Mouse (Mus musculus) hindbrain, embryonic 14.5 days (tissue): Measurements from ENCODE around the gene Cenpj. TPM values are rescaled to one million over a fixed set of nuclear protein-coding genes. Genes with fewer than 3 reads are reported as not detected.

ENCODE experiments used
- ATAC-seq: fragments of 200-750 bp; cut with Nextera tagmentation; 2 replicates; pipeline ENCODE4 v1.8.0; 2017; ENCODE audit warnings: moderate number of reproducible peaks, mild to moderate bottlenecking, moderate TSS enrichment, moderate library complexity; ENCODE audit not compliant: low FRiP score
- DNase-seq: peaks from one replicate; pipeline ENCODE4 v3.0.0-alpha.2; 2015; ENCODE audit warnings: low spot score
- H3K27ac ChIP-seq: fragments of 300-500 bp; sonication (generic); 2 replicates; pipeline ENCODE4 v1.5.1; 2014; ENCODE audit warnings: mild to moderate bottlenecking, moderate library complexity
- H3K27me3 ChIP-seq: fragments of 300-500 bp; sonication (generic); 2 replicates; pipeline ENCODE4 v1.6.1; 2014; ENCODE audit warnings: mild to moderate bottlenecking, low read length, mixed read lengths; ENCODE audit not compliant: control insufficient read depth, insufficient read depth
- H3K36me3 ChIP-seq: fragments of 300-500 bp; sonication (generic); replicated peaks from 2 replicates; pipeline ENCODE4 v1.6.1; 2014; ENCODE audit not compliant: control insufficient read depth, insufficient read depth
- H3K4me1 ChIP-seq: fragments of 300-500 bp; sonication (generic); replicated peaks from 2 replicates; pipeline ENCODE4 v1.6.1; 2014; ENCODE audit warnings: antibody characterized with exemption, low read length, mixed read lengths; ENCODE audit not compliant: control insufficient read depth, insufficient read depth
- H3K4me2 ChIP-seq: fragments of 300-500 bp; sonication (generic); replicated peaks from 2 replicates; pipeline ENCODE4 v1.6.1; 2014; ENCODE audit warnings: mild to moderate bottlenecking, moderate library complexity
- H3K4me3 ChIP-seq: fragments of 300-500 bp; sonication (generic); replicated peaks from 2 replicates; pipeline ENCODE4 v1.5.1; 2014; ENCODE audit warnings: mild to moderate bottlenecking, low read length
- H3K9ac ChIP-seq: fragments of 300-500 bp; sonication (generic); 2 replicates; pipeline ENCODE4 v1.6.1; 2014
- H3K9me3 ChIP-seq: fragments of 300-500 bp; sonication (generic); 2 replicates; pipeline ENCODE4 v1.6.1; 2016; ENCODE audit warnings: low read length; ENCODE audit not compliant: control insufficient read depth
- WGBS: fragments of 180-500 bp; shearing (Covaris S2); extraction: QIAGEN DNeasy Blood & Tissue Kit; methylation state at CpG from one replicate; pipeline ENCODE4 v1.1.7; 2014; 5-methylcytosine and 5-hydroxymethylcytosine counted together
- polyA plus RNA-seq: library from polyadenylated mRNA; unstranded; fragments of >200 nt; fragmentation: Nextera tagmentation; extraction: Ambion mirVana; gene quantifications from 2 replicates; pipeline ENCODE4 v1.2.1, GENCODE M21; 2014

The Cenpj gene
- 5.4 and 6.1 TPM in 2 replicates for polyA plus RNA-seq

DNA sequence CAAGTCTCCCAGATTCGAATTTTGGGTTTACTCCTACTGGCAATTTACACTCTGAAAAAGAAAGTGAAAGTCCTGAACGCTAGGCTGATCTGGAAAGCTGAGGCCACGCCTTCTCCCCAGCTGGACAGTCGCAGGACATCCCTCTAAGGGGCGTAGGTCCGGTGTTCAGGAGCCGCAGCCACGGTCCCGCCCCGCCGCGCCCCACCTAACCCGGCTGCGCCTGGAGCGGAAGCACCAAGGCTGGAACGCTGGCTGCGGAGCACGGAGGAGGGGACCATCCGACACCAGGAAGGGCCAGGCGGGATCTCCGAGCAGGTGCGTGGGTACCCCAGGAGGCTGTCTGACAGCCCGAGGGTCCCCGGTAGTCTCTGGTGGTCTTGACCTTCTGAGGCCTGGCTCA lies at the start of gene Cenpj, which contains the start of gene Parp4:
TSS of gene Cenpj (minus strand) at position 10 of the 400 bp plus-strand sequence.
TSS of gene Parp4 (plus strand) at position 204 of the 400 bp plus-strand sequence.
- H3K4me2 ChIP-seq, result peak within 1 kb of the TSS; percentile 52
- H3K4me3 ChIP-seq, result peak within 1 kb of the TSS; percentile 31
- peaks cover 6% of the 10 kb centered on the region for H3K4me1 ChIP-seq
- no peaks in the 10 kb centered on the region for H3K27me3 ChIP-seq
- ATAC-seq, result no peak
- H3K9me3 ChIP-seq, result no peaks in the 10 kb centered on the region
- DNase-seq, result peak; percentile 30
- WGBS, result under 1% methylated on average over 24 of the region's 24 CpGs
- no peaks in the 10 kb centered on the region for H3K36me3 ChIP-seq
- H3K9ac ChIP-seq, result peak within 1 kb of the TSS; percentile 50
- no peak within 1 kb of the TSS for H3K27ac ChIP-seq

DNA sequence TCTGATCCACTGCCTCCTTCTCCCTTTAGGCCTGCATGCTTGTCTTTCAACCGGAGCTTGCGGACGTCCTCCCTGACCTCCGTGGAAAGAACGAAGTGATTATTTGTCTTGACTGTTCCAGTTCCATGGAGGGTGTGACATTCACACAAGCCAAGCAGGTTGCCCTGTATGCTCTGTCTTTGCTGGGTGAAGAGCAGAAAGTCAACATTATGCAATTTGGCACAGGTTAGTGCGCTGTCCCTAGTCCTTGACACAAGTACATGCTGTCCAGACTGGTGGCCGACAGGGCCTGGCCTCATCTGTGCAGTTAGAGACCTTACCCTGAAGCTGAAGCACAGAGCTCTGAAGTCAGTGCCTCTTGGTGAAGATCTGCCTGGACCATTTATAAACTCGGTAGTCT lies 45.2 kb upstream of the Cenpj start:
- DNase-seq, result no peak
- 92% methylated on average over 8 of the region's 8 CpGs for WGBS
- H3K4me3 ChIP-seq, result no peak overlapping the region
- H3K4me1 ChIP-seq, result no peaks in the 10 kb centered on the region
- no peak overlapping the region for H3K4me2 ChIP-seq
- H3K36me3 ChIP-seq, result no peaks in the 10 kb centered on the region
- no peaks in the 10 kb centered on the region for H3K9me3 ChIP-seq
- no peak overlapping the region for H3K27ac ChIP-seq
- H3K9ac ChIP-seq, result no peak overlapping the region
- no peak for ATAC-seq
- H3K27me3 ChIP-seq, result no peaks in the 10 kb centered on the region

DNA sequence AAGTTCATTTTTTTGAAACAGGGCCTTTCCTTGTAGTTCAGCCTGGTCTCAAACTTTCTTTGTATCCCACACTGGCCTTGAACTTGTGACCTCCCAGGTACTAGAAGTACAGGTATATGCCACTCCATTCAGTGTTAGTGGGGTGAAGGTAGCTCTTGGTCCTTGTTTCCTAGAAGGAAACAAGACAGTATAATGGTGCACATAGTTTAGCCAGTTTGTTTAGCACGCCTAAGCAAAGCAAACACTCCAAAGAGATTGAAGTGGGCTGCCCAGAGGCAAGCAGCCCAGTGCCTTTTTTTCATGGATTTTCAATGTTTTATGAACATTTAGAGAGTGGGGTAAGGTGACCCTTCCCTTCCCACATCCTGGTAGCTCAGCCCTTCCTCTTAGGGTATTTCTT lies 42.2 kb upstream of the Cenpj start:
- Histone ChIP-seq H3K27ac (no peak overlapping the region), H3K36me3 (no peaks in the 10 kb centered on the region), H3K4me2 (no peak overlapping the region), H3K9ac (no peak overlapping the region), H3K9me3 (no peaks in the 10 kb centered on the region), H3K4me1 (no peaks in the 10 kb centered on the region), H3K27me3 (no peaks in the 10 kb centered on the region), H3K4me3 (no peak overlapping the region)
- 97% methylated on average over 1 of the region's 1 CpGs for WGBS
- ATAC-seq (no peak), DNase-seq (no peak)

DNA sequence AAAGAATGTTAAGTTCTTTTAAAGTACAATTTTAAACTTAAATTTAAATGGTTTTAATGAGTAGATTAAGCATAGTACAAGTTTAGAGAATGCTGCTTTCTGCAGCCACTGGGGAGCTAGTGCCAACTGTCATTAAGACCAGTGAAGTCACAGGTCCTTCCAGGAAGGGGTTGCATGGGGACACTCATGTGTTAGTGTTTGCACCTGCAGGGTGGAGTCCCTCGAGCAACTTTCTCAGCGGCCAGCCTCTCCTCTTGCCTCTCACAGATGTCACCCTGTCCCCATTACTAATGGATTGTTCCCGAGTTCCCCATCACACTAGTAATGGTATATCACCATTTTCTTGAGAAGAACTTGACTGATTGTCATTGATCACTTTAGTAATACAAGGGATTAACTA lies 38.0 kb upstream of the Cenpj start:
- no peak overlapping the region for H3K9ac ChIP-seq

DNA sequence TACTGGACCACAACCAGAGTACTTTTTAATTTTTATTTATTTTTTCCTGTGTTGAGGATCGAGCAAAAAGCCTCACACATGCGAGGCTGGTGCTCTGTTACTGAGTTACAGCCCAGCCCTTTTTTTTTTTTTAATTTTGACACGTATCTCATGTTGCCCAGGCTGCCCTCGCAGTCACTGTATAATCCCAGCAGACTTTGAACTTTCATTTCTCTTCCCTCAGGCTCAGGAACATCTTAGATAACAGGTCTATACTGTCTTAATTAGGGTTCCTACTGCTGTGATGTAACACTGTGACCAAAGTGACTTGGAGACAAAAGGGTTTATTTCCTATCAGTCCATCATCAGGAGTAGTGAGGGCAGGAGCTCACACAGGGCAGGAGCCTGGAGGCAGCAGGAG lies 29.9 kb upstream of the Cenpj start:
- Histone ChIP-seq H3K4me3 (no peak overlapping the region), H3K9ac (no peak overlapping the region), H3K9me3 (no peaks in the 10 kb centered on the region), H3K27ac (no peak overlapping the region), H3K4me2 (no peak overlapping the region), H3K4me1 (no peaks in the 10 kb centered on the region), H3K27me3 (no peaks in the 10 kb centered on the region), H3K36me3 (no peaks in the 10 kb centered on the region)
- 93% methylated on average over 4 of the region's 4 CpGs for WGBS
- no peak for ATAC-seq
- DNase-seq, result no peak

More for the DNA sequence above, 38.0 kb upstream of the Cenpj start:
- no peak overlapping the region for H3K4me3 ChIP-seq
- H3K9me3 ChIP-seq, result no peaks in the 10 kb centered on the region
- ATAC-seq (no peak), DNase-seq (no peak)
- WGBS, result 89% methylated on average over 3 of the region's 3 CpGs
- H3K4me1 ChIP-seq, result no peaks in the 10 kb centered on the region
- H3K27ac ChIP-seq, result no peak overlapping the region
- no peak overlapping the region for H3K4me2 ChIP-seq
- H3K27me3 ChIP-seq, result no peaks in the 10 kb centered on the region
- H3K36me3 ChIP-seq, result no peaks in the 10 kb centered on the region

DNA sequence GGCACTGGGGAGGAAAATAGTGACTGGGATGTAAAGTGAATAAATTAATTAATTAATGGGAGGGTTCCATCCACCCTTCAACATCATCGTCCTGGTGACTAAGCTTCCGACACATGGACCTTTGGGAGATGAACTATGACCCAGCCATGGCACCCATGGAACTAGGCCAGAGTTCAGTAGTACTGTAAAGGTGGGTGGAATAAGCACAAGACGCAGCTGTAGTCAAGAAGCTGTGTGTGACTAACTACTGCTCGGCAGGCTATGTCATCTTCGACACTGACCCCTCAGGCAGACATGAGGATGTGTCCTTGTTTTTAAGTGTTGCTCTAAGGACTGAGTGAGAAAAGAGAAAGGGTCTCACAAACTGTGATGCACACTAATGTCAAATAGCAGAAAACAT lies 29.2 kb upstream of the Cenpj start:
- no peak for DNase-seq
- no peaks in the 10 kb centered on the region for H3K27me3 ChIP-seq
- ATAC-seq, result no peak
- no peak overlapping the region for H3K4me3 ChIP-seq
- H3K9ac ChIP-seq, result no peak overlapping the region
- no peaks in the 10 kb centered on the region for H3K4me1 ChIP-seq
- H3K27ac ChIP-seq, result no peak overlapping the region
- no peaks in the 10 kb centered on the region for H3K9me3 ChIP-seq
- H3K4me2 ChIP-seq, result no peak overlapping the region
- WGBS, result 92% methylated on average over 5 of the region's 5 CpGs
- no peaks in the 10 kb centered on the region for H3K36me3 ChIP-seq

DNA sequence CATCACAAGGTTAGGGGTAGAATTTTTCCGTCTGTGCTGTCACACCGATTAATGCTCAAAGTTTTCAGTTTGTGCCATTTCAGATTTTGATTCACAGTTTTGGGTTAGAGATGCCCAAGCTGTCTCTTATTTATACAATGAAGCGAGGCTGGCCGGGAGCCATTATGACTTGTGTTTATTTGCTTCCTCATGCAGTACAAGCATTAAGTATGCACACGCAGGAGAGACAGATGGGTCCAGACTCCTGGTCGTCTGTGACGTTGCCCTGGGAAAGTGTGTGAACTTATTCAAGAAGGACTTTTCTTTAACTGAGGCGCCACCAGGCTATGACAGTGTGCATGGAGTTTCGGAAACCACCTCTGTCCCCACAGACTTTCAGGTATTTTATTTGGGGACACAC lies 26.8 kb upstream of the Cenpj start:
- 88% methylated on average over 9 of the region's 9 CpGs for WGBS
- no peak overlapping the region for H3K4me3 ChIP-seq
- no peaks in the 10 kb centered on the region for H3K9me3 ChIP-seq
- H3K9ac ChIP-seq, result no peak overlapping the region
- ATAC-seq, result no peak
- no peaks in the 10 kb centered on the region for H3K27me3 ChIP-seq
- DNase-seq, result no peak
- H3K36me3 ChIP-seq, result no peaks in the 10 kb centered on the region
- no peak overlapping the region for H3K4me2 ChIP-seq
- no peaks in the 10 kb centered on the region for H3K4me1 ChIP-seq
- H3K27ac ChIP-seq, result no peak overlapping the region

DNA sequence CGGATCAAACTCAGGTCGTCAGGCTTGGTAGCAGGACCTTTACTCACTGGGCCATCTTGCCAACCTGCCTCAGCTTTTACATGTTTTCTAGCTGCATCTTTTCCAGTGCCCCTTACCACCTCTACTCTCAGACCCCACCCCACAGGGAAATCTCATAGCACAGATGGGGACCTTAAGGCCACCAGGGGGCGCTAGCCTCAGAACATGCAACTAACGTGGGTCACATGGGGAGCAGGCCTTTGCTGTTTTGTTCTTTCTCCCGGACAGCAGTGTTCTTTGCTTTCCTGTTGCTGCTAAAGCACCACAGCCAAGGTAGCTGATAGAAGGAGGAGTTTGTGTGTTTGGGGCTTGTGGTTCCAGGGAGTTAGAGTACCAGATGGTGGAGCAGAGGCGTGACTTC lies 23.5 kb upstream of the Cenpj start:
- Histone ChIP-seq H3K36me3 (no peaks in the 10 kb centered on the region), H3K4me3 (no peak overlapping the region), H3K27me3 (no peaks in the 10 kb centered on the region), H3K4me1 (no peaks in the 10 kb centered on the region), H3K9ac (no peak overlapping the region), H3K9me3 (no peaks in the 10 kb centered on the region), H3K27ac (no peak overlapping the region), H3K4me2 (no peak overlapping the region)
- 52% methylated on average over 6 of the region's 6 CpGs for WGBS
- DNase-seq, result no peak
- no peak for ATAC-seq

DNA sequence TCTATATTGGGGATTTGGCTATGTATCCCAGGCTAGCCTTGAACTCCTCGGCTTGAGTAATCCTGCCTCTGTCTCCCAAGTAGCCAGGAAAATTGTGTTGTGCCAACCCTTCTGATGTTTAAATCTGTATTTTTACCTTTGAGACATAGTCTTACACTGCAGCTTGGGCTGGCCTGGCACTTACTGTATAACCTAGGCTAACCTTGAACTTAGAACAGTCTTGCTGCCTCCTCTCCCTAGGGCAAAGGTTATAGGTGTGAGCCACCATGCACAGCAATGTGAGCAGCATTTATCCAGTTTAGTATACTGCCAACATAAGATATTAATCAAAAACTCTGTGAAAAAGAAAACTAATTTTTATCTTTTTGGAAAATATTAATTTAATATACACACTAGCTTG lies 19.6 kb upstream of the Cenpj start:
- DNase-seq (no peak), ATAC-seq (no peak)
- H3K9me3 ChIP-seq, result no peaks in the 10 kb centered on the region
- no peaks in the 10 kb centered on the region for H3K36me3 ChIP-seq
- 91% methylated on average over 1 of the region's 1 CpGs for WGBS
- H3K4me1 ChIP-seq, result no peaks in the 10 kb centered on the region
- H3K9ac ChIP-seq, result no peak overlapping the region
- H3K4me2 ChIP-seq, result no peak overlapping the region
- no peaks in the 10 kb centered on the region for H3K27me3 ChIP-seq
- no peak overlapping the region for H3K4me3 ChIP-seq
- H3K27ac ChIP-seq, result no peak overlapping the region

DNA sequence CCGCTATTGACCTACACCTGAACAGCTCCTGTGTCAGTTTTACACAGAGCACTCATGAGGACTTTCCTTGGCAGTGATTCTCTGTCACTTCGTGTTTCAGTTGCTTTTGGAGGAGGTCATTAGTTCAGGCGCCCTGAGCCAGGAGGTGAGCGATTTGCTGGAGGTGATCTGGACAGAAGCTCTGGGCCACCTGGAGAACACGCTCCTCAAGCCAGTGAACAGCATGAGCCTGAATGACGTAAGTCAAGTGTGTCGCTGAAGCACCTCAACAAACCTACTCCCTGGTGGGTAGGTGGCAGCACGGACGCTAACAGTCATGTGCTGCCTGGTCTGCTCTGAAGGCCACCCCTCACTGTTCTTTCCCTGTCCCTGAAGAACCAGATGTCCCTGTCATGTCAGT lies 17.0 kb upstream of the Cenpj start:
- no peak overlapping the region for H3K4me3 ChIP-seq
- DNase-seq (no peak), ATAC-seq (no peak)
- no peak overlapping the region for H3K9ac ChIP-seq
- no peak overlapping the region for H3K4me2 ChIP-seq
- no peak overlapping the region for H3K27ac ChIP-seq
- H3K27me3 ChIP-seq, result no peaks in the 10 kb centered on the region
- no peaks in the 10 kb centered on the region for H3K4me1 ChIP-seq
- no peaks in the 10 kb centered on the region for H3K9me3 ChIP-seq
- 94% methylated on average over 9 of the region's 9 CpGs for WGBS
- no peaks in the 10 kb centered on the region for H3K36me3 ChIP-seq
